Mouse (Mus musculus) layer of hippocampus, adult 9-10 months (tissue): ENCODE results near the gene Hoxd8.

Experiments used
- DNase-seq: peaks from one replicate; pipeline ENCODE4 v3.0.0; 2022; ENCODE audit warnings: low spot score

Hoxd8 gene

DNA sequence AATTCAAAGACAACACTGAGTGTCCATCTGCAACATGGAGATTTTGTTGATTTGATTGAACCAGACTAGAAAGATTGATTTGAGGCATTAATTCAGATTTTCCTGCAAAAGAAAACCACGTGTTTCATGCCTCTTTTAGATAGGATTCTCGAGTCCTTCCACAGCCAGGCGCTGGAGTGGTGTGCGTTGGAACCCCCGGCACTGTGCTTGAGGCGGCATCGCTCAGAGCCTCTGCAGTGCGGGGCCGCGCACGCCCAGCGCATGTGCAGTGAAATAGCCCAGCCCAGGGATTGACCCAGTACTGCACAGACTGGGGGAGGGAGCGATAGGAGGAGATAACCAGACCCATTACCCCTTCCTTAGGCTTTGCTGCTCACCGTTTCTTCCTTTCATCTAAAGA, 10.5 kb downstream of the Hoxd8 start:
- DNase-seq, result no peak

DNA sequence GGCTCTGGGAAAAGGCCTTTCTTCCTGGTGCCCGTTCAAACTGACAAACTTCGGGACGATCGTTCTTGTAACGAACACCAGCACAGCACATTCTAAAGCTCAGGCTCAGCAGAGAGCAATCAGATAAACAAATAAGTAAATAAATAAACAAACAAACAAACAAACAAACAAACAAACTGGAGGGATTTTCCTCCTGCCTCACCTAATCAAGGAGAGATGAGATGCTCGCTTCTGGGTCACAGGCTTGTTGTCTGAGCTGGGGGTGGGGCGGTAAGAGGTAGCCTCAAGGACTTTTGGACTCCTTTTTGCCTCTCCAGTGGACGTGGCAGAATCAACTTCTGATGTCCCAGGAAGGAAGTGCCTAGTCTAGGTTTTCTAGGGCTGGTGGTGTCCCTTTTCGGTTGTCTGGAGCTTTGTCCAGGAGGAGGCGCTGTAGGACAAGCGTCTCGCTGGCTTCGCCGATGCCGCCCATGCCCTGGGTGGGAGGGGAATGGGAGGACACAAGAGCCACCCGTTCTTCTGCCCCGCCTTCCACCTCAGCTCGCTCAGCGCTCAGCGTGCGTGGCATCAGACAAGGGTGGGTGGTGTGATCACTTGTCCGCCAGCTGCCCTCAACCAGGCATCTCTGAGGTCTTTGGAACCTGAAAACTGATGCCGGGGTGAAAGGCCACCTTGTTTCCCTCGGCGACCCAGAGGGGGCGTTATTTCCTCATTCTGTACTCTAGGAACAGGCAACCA, 11.3 kb downstream of the Hoxd8 start:
- peak; percentile 27 for DNase-seq

DNA sequence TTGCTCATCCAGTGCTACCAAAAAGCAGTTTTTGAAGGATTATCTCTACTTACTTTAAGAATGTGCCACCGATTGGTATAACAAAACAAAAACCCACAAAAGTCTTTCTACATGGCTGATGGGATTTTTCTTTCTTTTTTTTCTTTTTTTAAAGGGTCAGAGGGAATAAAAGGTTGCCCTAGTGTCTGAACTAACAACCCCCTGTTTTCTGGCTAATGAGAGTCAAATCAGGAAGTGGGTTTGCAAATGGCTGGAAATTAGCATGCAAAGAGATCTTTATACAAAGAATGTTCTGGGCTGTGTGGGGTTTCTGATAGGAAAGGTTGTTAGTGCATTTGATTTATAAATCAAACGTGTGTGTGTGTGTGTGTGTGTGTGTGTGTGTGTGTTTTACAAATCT, 16.0 kb downstream of the Hoxd8 start:
- DNase-seq, result no peak

- DNase-seq, result no peak
Observed at GRCm38 (mm10) chr2:74720955-74721491, 16.6 kb downstream of the Hoxd8 start.

DNA sequence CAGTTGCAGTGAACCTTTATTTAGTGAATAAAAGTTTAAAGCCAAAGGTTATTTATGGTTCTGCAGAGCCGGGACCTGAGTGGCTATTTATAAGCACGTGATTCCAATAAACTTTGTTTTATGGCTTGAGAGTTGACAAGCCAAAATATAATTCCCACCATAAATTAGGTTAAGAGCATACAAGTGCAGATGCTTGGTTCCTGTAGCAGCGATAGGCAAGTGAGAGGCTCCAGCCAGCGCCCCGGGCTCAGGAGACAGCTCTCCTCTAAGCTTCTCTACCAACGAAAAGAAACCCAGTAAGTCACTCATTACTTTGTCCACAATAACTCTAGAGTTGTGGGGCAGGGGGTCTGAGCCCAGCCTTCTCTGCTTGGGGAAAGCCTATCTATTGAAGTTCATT, 17.5 kb downstream of the Hoxd8 start:
- DNase-seq, result no peak

DNA sequence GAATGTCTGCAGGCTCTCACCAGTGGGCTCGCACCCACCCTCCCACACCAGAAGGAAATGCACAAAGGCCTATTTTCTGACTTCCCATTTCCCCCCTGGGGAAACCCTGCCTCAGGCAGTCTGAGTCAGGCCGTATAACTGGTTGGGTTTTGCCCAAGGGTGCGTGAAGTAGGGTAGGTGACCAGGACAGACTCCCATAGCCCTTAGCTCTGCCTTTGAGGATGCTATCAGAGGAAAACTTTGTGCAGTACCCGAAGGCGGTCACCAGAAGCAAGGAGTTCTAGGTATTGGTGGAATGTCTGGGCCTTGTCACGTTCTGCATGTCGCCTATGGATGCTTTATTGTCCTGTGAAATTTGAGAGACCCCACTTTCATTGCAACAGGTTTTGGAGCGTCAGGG, 18.5 kb downstream of the Hoxd8 start:
- DNase-seq, result no peak

DNA sequence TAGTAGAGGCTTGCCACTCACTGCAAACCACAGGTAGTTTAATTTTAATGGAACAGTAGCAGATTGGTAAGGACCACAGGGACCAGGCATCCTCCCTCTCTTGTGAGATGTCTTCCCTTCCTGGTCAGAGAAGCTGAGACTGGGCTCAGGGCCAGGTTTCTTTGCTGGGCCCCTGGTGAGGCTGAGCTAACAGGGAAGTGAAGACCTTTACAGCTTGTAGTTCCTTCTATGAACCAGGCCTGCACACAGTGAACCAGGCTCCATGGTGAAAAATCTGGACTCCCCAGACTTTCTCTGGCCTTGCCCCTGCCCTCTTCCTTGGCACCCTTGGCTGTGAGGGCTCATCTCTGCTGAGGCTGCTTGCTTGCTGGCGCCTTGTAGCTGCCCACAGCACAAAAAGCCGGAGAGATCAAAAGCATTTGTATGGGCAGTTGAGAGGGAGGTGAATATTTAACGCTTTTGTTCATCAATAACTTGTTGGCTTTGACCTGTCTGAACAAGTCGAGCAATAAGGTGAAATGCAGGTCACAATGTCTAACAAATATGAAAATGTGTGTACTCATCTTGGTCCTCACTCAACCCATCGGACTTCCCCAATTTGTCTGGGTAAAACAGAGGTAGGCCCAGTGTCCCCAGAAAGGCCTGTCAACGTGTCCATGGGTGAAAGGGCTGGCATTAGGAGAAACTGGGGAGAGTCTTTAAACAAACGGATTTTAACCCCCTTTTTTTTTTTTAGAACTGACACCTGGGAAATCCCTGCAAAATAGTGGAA, 20.0 kb downstream of the Hoxd8 start:
- DNase-seq, result no peak

- DNase-seq, result no peak
Observed at GRCm38 (mm10) chr2:74725171-74725570, 20.8 kb downstream of the Hoxd8 start.

GRCm38 (mm10) chr2:74726551-74726950, 22.1 kb downstream of the Hoxd8 start, which contains the start of gene Gm28230:
Gene Gm28230, plus strand, starts transcription at chr2:74726728.
- DNase-seq, result no peak

DNA sequence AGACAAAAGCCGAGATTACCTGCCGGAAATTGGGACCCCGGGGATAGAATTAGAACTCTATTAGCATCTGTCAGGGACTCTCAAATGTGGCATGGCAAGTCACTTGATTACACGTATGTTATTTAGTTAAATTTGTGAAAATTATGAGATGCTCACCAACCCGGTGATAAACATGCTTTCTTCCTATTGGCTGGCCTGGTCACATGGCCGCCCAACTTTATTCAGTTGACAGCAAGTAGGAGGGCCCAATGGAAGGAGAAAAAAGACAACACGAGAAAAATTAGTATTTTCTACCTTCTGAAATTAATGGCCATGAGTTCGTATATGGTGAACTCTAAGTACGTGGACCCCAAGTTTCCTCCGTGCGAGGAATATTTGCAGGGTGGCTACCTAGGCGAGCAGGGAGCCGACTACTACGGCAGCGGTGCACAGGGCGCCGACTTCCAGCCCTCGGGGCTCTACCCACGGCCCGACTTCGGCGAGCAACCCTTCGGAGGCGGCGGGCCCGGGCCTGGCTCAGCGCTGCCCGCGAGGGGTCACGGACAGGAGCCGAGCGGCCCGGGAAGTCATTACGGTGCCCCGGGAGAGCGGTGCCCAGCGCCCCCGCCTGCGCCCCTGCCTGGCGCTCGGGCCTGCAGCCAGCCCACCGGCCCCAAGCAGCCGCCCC, 22.7 kb downstream of the Hoxd8 start:
- no peak for DNase-seq

GRCm38 (mm10) chr2:74727640-74728302, 23.4 kb downstream of the Hoxd8 start:
- DNase-seq, result no peak

DNA sequence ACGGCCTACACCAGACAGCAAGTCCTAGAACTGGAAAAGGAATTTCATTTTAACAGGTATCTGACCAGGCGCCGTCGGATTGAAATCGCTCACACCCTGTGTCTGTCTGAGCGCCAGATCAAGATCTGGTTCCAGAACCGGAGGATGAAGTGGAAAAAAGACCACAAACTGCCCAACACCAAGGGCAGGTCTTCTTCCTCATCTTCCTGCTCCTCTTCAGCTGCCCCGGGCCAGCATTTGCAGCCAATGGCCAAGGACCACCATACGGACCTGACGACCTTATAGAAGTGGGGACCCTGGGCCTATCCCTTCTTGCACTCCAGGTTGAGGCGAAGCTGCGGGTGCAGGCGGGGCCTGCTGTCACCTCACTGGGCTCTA, 23.9 kb downstream of the Hoxd8 start:
- no peak for DNase-seq

- DNase-seq, result no peak
Observed at GRCm38 (mm10) chr2:74730331-74730730, 25.9 kb downstream of the Hoxd8 start.

GRCm38 (mm10) chr2:74731055-74731454, 26.6 kb downstream of the Hoxd8 start:
- no peak for DNase-seq

DNA sequence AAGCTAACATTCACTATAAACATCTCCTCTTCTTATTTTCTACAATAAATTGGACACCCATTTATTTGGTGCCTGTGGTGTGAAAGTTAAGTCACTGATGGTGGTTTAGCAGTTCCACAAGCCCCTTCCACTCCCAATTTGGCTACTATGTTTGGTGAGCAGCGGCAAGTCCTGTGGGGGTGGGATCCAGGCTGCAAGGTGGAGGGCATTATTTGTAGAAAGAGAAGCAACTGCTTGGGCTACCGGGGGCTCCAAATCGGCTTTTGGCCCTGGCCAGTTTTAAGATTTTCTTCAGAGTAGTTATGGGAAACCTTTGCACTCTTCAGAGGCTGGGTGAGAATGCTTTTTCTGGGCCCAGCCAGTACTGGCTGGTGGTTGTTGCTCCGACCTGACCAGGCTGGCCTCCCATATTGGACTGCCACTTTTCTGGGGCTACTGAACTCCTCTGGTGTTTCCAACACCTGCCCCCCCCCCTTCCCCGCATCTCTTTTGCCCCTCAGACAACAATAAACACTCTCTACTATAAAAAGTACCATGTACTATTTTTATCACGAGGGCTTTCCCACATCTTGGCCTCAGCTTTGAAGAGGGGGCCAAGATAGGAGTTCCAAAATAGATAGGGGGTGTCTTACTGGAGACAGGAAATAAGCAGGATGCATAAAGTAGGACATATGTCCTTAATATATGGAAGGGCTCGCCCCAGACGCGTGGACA, 27.5 kb downstream of the Hoxd8 start:
- no peak for DNase-seq

DNA sequence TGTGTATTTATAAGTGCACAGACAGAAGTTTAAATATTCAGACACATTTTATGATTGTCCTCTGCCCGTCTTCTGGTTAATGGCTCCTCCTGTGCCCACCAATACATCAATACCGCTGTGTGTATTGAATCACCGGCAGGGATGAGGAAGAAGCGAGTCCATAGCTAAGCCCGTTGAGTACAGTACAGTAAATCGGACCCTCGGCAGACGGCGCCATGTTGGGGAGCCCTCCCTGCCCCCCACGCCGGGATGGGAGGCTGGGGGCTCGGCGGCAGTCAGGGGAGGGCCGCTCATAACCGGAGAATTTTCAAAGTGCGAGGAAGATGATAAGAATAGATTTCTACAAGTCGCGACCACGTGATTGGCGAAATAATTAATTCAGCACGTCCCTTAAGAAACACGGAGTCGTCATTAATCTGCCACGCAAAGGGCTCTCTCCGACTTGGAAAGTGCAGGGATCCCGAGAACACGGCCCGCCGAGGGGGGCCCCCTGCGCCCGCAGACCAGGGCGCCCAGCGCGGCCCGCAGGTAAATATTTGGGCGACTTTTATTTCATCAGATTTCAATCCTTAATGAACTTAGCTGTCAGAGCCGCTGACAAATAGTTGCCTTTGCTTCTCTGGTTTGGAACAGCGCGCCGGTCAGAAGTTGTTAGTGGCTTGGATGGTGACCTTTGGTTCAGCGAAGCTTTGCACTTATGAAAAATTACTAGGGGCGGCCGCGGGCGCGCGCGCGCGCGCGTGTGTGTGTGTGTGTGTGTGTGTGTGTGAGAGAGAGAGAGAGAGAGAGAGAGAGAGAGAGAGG, 28.3 kb downstream of the Hoxd8 start:
- no peak for DNase-seq

DNA sequence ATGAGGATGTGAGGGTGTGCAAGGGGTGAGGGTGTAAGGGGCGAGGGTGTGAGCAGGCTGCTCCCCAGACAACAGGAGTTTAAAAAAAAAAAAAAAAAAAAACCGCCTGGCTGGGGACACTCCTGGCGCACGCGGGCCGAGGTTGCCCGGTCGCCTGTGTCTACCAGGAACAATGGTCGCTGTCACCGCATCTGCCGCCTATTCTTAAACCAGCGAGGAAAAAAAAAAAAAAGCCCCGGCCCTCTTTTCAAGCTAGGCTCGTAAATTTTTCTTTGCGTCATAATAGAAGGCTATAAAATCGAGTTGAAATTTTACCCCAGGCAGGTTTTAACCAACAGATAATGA, 28.9 kb downstream of the Hoxd8 start:
- no peak for DNase-seq

- no peak for DNase-seq
Observed at GRCm38 (mm10) chr2:74733765-74734164, 29.4 kb downstream of the Hoxd8 start.

- no peak for DNase-seq
Observed at GRCm38 (mm10) chr2:74734451-74734850, 30.0 kb downstream of the Hoxd8 start.

DNA sequence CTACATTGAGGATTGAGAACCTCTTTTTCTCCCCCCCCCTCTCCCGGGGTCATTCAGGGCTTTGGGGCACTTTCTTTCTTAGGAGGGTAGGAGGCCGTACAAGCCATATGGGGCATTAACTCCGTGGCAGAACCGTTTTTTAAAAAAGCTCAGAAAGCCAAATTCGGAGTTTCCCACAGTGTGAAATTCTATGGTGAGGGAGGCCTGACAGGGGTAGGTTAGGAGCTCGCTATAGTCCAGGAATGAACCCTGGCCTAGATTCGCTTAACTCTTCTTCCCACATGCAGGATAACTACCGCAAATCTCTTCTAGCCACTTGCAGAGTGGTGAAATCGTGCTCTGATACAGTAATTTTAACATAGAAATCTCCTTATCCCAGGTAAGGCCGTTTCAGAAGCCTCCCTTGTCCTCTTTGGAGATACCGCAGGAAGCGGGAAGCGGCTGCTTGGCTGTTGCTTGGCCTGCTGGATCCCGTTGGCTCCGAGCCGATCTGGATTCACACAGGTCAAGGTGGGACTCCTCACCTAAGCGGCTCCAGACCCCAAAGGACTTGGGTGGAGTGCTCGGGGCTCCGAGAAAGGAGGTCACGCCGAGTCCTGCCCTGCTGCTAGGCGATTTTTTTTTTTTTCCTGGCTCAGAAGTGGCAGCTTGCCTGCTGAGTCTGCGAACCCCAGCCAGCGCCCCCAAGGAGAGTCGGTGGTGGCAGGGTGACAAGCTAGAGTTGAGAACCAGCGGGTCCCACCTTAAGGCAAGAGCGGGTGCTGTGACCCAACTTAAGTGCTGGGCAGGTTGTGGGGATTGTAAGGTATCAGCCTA, 30.8 kb downstream of the Hoxd8 start:
- DNase-seq, result no peak
